Mouse (Mus musculus) natural killer cell, adult 2 months (primary cell): ENCODE results near the gene Tas2r130.
"Not testable (repeated sequence)": the region's sequence is repeated elsewhere in the genome, so short reads cannot be mapped to it uniquely, and the experiment has no call there.

Source experiments
- DNase-seq, 2 experiments: peaks; one replicate each; pipeline ENCODE4 v3.0.0; 2022; ENCODE audit warnings: low spot score in 2 of 2

The Tas2r130 gene

GRCm38 (mm10) chr6:131630812-131631211, at the start of gene Tas2r130:
Gene Tas2r130, minus strand, starts transcription at chr6:131630912.
- DNase-seq = no peak

GRCm38 (mm10) chr6:131678786-131679185, 48.1 kb upstream of the Tas2r130 start, which contains the start of gene Tas2r106:
Gene Tas2r106, minus strand, starts transcription at chr6:131678886.
- DNase-seq = no peak

- DNase-seq = no peak
Measured at GRCm38 (mm10) chr6:131660049-131660448, 29.3 kb upstream of the Tas2r130 start, which contains the start of gene Tas2r107. Gene Tas2r107, minus strand, starts transcription at chr6:131660149.

- DNase-seq = not testable (repeated sequence)
Measured at GRCm38 (mm10) chr6:131609956-131610355, 20.8 kb downstream of the Tas2r130 start.

GRCm38 (mm10) chr6:131604821-131605220, 25.9 kb downstream of the Tas2r130 start:
- DNase-seq = no peak
